In the genomic region with DNA sequence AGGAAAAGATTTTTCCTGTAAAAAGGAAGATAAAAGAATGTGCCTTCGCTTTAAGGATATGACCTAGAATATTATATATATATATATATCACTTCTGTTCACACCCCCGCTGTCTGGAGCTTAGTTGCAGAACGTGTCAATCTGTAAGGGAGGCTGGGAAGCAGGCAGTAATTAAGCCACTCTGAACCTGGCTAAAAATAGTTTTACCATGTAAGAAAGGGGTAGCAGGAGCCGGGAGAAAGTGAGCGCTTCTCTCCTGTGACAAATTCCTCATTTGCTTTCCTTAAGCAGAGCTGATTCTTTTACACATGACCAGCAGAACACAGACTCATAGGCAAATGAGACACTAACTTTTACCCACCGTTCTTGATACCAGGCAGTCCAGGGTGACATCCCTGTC, we compare ENCODE assay signal across 31 mouse cellular contexts. TPM values are rescaled to one million over a fixed set of nuclear protein-coding genes. Genes with fewer than 3 reads are reported as not detected.
DNase-seq lines count a peak whose midpoint lies in the region; ATAC-seq and TF ChIP-seq lines count a peak whose summit lies in the region.
"Had no signal": no experiment of that assay in that cellular context is flagged by ENCODE, and none has a peak within 500 bp of the region (broad histone marks: within the 10 kb centered on the region; RNA-seq: fewer than 3 reads in every experiment).

No protein-coding gene starts in this region.

- no peaks in the 10 kb centered on the region for H3K9me3 ChIP-seq in heart, embryonic 13.5 days
- no peaks in the 10 kb centered on the region for H3K9me3 ChIP-seq in forebrain, postnatal 0 days (ENCODE audit: low read length)
- H3K9me3 ChIP-seq: embryonic facial prominence, embryonic 12.5 days; heart, embryonic 10.5 days had no signal

- intact Hi-C loops in left cerebral cortex, postnatal 14 days (cut with DNase I) = no loop called here
- intact Hi-C loops in left cerebral cortex, postnatal 10 days (cut with DNase I) = no loop called here

- H3K9ac ChIP-seq in heart, embryonic 13.5 days = no peak overlapping the region; the same call in 1 of the 2 replicates
- H3K9ac ChIP-seq in forebrain, postnatal 0 days = no peak overlapping the region
- H3K9ac ChIP-seq: embryonic facial prominence, embryonic 12.5 days had no signal

- H3K4me1 ChIP-seq in heart, embryonic 13.5 days = peaks cover 12% of the 10 kb centered on the region; the same call in 1 of the 2 replicates
- H3K4me1 ChIP-seq in forebrain, postnatal 0 days (ENCODE audit: insufficient read depth) = peaks cover 7% of the 10 kb centered on the region; the same call in 1 of the 2 replicates

- no peak for TF ChIP-seq CTCF in brain, embryonic 14.5 days (IDR thresholded peaks at IDR 0.05; ENCODE audit: borderline replicate concordance, extremely low read depth, insufficient read depth, insufficient read length)
- no peak for TF ChIP-seq CTCF in forebrain, postnatal 0 days (IDR thresholded peaks at IDR 0.05; ENCODE audit: low read depth)

- H3K4me3 ChIP-seq in heart, embryonic 13.5 days = no peak overlapping the region
- no peak overlapping the region for H3K4me3 ChIP-seq in forebrain, postnatal 0 days (ENCODE audit: low read depth, low read length)
- H3K4me3 ChIP-seq: embryonic facial prominence, embryonic 12.5 days; heart, embryonic 10.5 days had no signal

- peak overlapping the region; percentile 32; the same call in 1 of the 2 replicates for H3K27ac ChIP-seq in heart, embryonic 13.5 days (replicated peaks)
- peak overlapping the region; percentile 66 for H3K27ac ChIP-seq in forebrain, postnatal 0 days (ENCODE audit: low read depth, low read length)
- H3K27ac ChIP-seq: heart, embryonic 10.5 days; macrophage had no signal

- no peak for ATAC-seq in heart, embryonic 13.5 days (ENCODE audit: extremely low read depth, insufficient number of reproducible peaks, low FRiP score, low TSS enrichment)
- ATAC-seq in forebrain, postnatal 0 days = peak; percentile 78
- ATAC-seq: hindbrain, embryonic 16.5 days; intestine, embryonic 16.5 days; lung, postnatal 0 days; midbrain, embryonic 16.5 days had no signal

- no peaks in the 10 kb centered on the region for H3K36me3 ChIP-seq in heart, embryonic 13.5 days
- no peaks in the 10 kb centered on the region for H3K36me3 ChIP-seq in forebrain, postnatal 0 days (ENCODE audit: insufficient read depth)
- H3K36me3 ChIP-seq: embryonic facial prominence, embryonic 12.5 days; heart, embryonic 10.5 days had no signal

- 46% methylated on average over 6 of the region's 6 CpGs for WGBS in heart, embryonic 13.5 days
- WGBS in forebrain, postnatal 0 days = 44% methylated on average over 6 of the region's 6 CpGs

- H3K27me3 ChIP-seq in heart, embryonic 13.5 days (replicated peaks) = no peaks in the 10 kb centered on the region
- H3K27me3 ChIP-seq in forebrain, postnatal 0 days (ENCODE audit: insufficient read depth, low read length) = no peaks in the 10 kb centered on the region
- H3K27me3 ChIP-seq: embryonic facial prominence, embryonic 12.5 days had no signal

- TF ChIP-seq POLR2A in brain, embryonic 14.5 days (IDR thresholded peaks at IDR 0.05; ENCODE audit: borderline replicate concordance, extremely low read depth, insufficient read depth, insufficient read length, poor library complexity, severe bottlenecking) = no peak

- H3K4me2 ChIP-seq in heart, embryonic 13.5 days = no peak overlapping the region
- no peak overlapping the region for H3K4me2 ChIP-seq in forebrain, postnatal 0 days (ENCODE audit: low read depth)
- H3K4me2 ChIP-seq: embryonic facial prominence, embryonic 12.5 days had no signal

- DNase-seq in heart, adult 8-10 months (ENCODE audit: low spot score) = no peak
- peak; percentile 66 to 87 for DNase-seq in left cerebral cortex, postnatal 14 days (ENCODE audit: low spot score in 2 of 2)
- DNase-seq in left cerebral cortex, postnatal 10 days (ENCODE audit: extremely low spot score in 1 of 2, low spot score in 2 of 2) = no peak
- DNase-seq in brain, embryonic 14.5 days (ENCODE audit: low read depth) = peak; percentile 58
- peak; percentile 62 for DNase-seq in forebrain, postnatal 0 days
- DNase-seq in layer of hippocampus, postnatal 25 days (ENCODE audit: extremely low spot score in 1 of 2, low spot score in 1 of 2) = no peak
- DNase-seq: adrenal gland, adult 2 months; cerebellum, adult 2 months; cerebellum, postnatal 25 days; kidney, adult 9 months; kidney, postnatal 14 days; layer of hippocampus, postnatal 36 days; thymus, postnatal 14 days had no signal

RNA-seq across cellular contexts. Expression of a gene that starts 19.1 kb away (rescaled TPM):
- polyA plus RNA-seq in heart, embryonic 13.5 days (2015; fragmentation: Nextera tagmentation; extraction: Ambion mirVana) = 4.3 and 6.4 TPM in 2 replicates
- 1 to 10 TPM; 6.9 to 8.0 (median 7.6) TPM for total RNA-seq in heart, adult 8-10 months (2022)
- total RNA-seq in left cerebral cortex, postnatal 14 days (2021) = 10 to 100 TPM; 74.9 to 76.2 TPM
- 10 to 100 TPM; 90.5 to 90.8 TPM for total RNA-seq in left cerebral cortex, postnatal 10 days (2021)
- 32.3 and 34.0 TPM in 2 replicates for polyA plus RNA-seq in brain, embryonic 14.5 days (2012; rRNA removed)
- total RNA-seq in forebrain, postnatal 0 days (2014; rRNA removed) = 47.5 and 66.5 TPM in 2 replicates
- polyA plus RNA-seq in forebrain, postnatal 0 days (2015; fragmentation: Nextera tagmentation; extraction: Ambion mirVana) = 47.6 and 50.8 TPM in 2 replicates
- total RNA-seq in layer of hippocampus, postnatal 25 days (2021) = 10 to 100 TPM; 56.4 to 66.2 TPM

RNA-seq across cellular contexts. Expression of a gene that starts 19.6 kb away (rescaled TPM):
- polyA plus RNA-seq in heart, embryonic 13.5 days (2015; fragmentation: Nextera tagmentation; extraction: Ambion mirVana) = 17.9 and 18.3 TPM in 2 replicates
- 1 to 10 TPM; 5.9 to 7.3 (median 6.6) TPM for total RNA-seq in heart, adult 8-10 months (2022)
- 10 to 100 TPM; 37.4 to 38.3 TPM for total RNA-seq in left cerebral cortex, postnatal 14 days (2021)
- total RNA-seq in left cerebral cortex, postnatal 10 days (2021) = 10 to 100 TPM; 37.5 to 41.0 TPM
- polyA plus RNA-seq in brain, embryonic 14.5 days (2012; rRNA removed) = 9.3 and 11.6 TPM in 2 replicates
- total RNA-seq in forebrain, postnatal 0 days (2014; rRNA removed) = 35.0 and 47.2 TPM in 2 replicates
- 53.4 and 61.4 TPM in 2 replicates for polyA plus RNA-seq in forebrain, postnatal 0 days (2015; fragmentation: Nextera tagmentation; extraction: Ambion mirVana)
- 10 to 100 TPM; 25.2 to 26.3 TPM for total RNA-seq in layer of hippocampus, postnatal 25 days (2021)

RNA-seq across cellular contexts. Expression of a gene that starts 19.7 kb away (rescaled TPM):
- polyA plus RNA-seq in heart, embryonic 13.5 days (2015; fragmentation: Nextera tagmentation; extraction: Ambion mirVana) = 6.8 and 7.5 TPM in 2 replicates
- 1 to 10 TPM; 3.5 to 4.7 (median 4.4) TPM for total RNA-seq in heart, adult 8-10 months (2022)
- 1 to 10 TPM; 4.9 to 5.1 TPM for total RNA-seq in left cerebral cortex, postnatal 14 days (2021)
- total RNA-seq in left cerebral cortex, postnatal 10 days (2021) = 1 to 10 TPM; 5.4 to 6.1 TPM
- 4.9 and 5.0 TPM in 2 replicates for polyA plus RNA-seq in brain, embryonic 14.5 days (2012; rRNA removed)
- total RNA-seq in forebrain, postnatal 0 days (2014; rRNA removed) = 5.7 and 6.0 TPM in 2 replicates
- 12.9 and 13.1 TPM in 2 replicates for polyA plus RNA-seq in forebrain, postnatal 0 days (2015; fragmentation: Nextera tagmentation; extraction: Ambion mirVana)
- total RNA-seq in layer of hippocampus, postnatal 25 days (2021) = 1 to 10 TPM; 4.8 to 5.4 TPM

RNA-seq across cellular contexts. Expression of a gene that starts 33.7 kb away (rescaled TPM):
- not detected in 2 replicates for polyA plus RNA-seq in heart, embryonic 13.5 days (2015; fragmentation: Nextera tagmentation; extraction: Ambion mirVana)
- total RNA-seq in heart, adult 8-10 months (2022) = not detected
- total RNA-seq in left cerebral cortex, postnatal 14 days (2021) = not detected
- total RNA-seq in left cerebral cortex, postnatal 10 days (2021) = not detected
- polyA plus RNA-seq in brain, embryonic 14.5 days (2012; rRNA removed) = not detected in 2 replicates
- total RNA-seq in forebrain, postnatal 0 days (2014; rRNA removed) = not detected in 2 replicates
- not detected in 2 replicates for polyA plus RNA-seq in forebrain, postnatal 0 days (2015; fragmentation: Nextera tagmentation; extraction: Ambion mirVana)
- total RNA-seq in layer of hippocampus, postnatal 25 days (2021) = not detected
- total RNA-seq: adrenal gland, adult 2 months; gastrocnemius, adult 8-10 months; hematopoietic stem cell, adult 5-6 weeks; layer of hippocampus, adult 18-20 months; layer of hippocampus, postnatal 36 days; liver, adult 2 months; MEL had no signal
- polyA plus RNA-seq: adrenal gland, adult 2 months; cerebellum, adult 2 months; embryonic facial prominence, embryonic 12.5 days; frontal cortex, adult 2 months; gonadal fat pad, adult 2 months; heart, embryonic 10.5 days; hindbrain, embryonic 16.5 days; intestine, embryonic 16.5 days; liver, adult 2 months; liver, embryonic 16.5 days; lung, postnatal 0 days; macrophage; midbrain, embryonic 16.5 days; neural tube, embryonic 14.5 days; spleen, adult 2 months had no signal

RNA-seq across cellular contexts. Expression of a gene that starts 33.7 kb away (rescaled TPM):
- 20.7 and 26.6 TPM in 2 replicates for polyA plus RNA-seq in heart, embryonic 13.5 days (2015; fragmentation: Nextera tagmentation; extraction: Ambion mirVana)
- 10 to 100 TPM in 3 of 4 experiments, 1 to 10 TPM in 1; 9.4 to 14.2 (median 10.9) TPM for total RNA-seq in heart, adult 8-10 months (2022)
- 10 to 100 TPM; 12.8 to 14.0 TPM for total RNA-seq in left cerebral cortex, postnatal 14 days (2021)
- 10 to 100 TPM; 10.9 to 15.4 TPM for total RNA-seq in left cerebral cortex, postnatal 10 days (2021)
- polyA plus RNA-seq in brain, embryonic 14.5 days (2012; rRNA removed) = 21.9 and 24.1 TPM in 2 replicates
- total RNA-seq in forebrain, postnatal 0 days (2014; rRNA removed) = 27.1 and 27.7 TPM in 2 replicates
- 36.1 and 41.7 TPM in 2 replicates for polyA plus RNA-seq in forebrain, postnatal 0 days (2015; fragmentation: Nextera tagmentation; extraction: Ambion mirVana)
- 10 to 100 TPM; 13.6 to 15.7 TPM for total RNA-seq in layer of hippocampus, postnatal 25 days (2021)

Comparison
In these comparisons a context has a peak if more than half of its experiments do, and no peak if none do; other contexts are left out.
1. DNase-seq: peak in left cerebral cortex, postnatal 14 days (2 of 2), brain, embryonic 14.5 days (single experiment) and forebrain, postnatal 0 days (single experiment); none in heart, adult 8-10 months (single experiment), left cerebral cortex, postnatal 10 days (0 of 2) and layer of hippocampus, postnatal 25 days (0 of 2).